Mouse (Mus musculus): ENCODE results near the gene Lgals12.

GRCm38 (mm10) chr19:7583599-7583998 lies 23.4 kb downstream of the Lgals12 start:
- no peak for TF ChIP-seq ZC3H11A (IDR thresholded peaks at IDR 0.05; ENCODE audit: borderline replicate concordance, low read depth, low read length)
- no peak for TF ChIP-seq CHD2 (IDR thresholded peaks at IDR 0.05; ENCODE audit: low read depth, low read length)
- TF ChIP-seq MAFK (IDR thresholded peaks at IDR 0.05; ENCODE audit: insufficient read depth, low read depth, low read length): no peak
- TF ChIP-seq HCFC1 (IDR thresholded peaks at IDR 0.05; ENCODE audit: borderline replicate concordance, insufficient read depth, low read length): no peak
